Mouse (Mus musculus) small intestine, adult 2 months (tissue): ENCODE measurements around the gene Lmcd1. TPM values are rescaled to one million over a fixed set of nuclear protein-coding genes. Genes with fewer than 3 reads are reported as not detected.

Experiments used
- H3K27ac ChIP-seq: fragments of 200-500 bp; 2 replicates; pipeline ENCODE4 v1.5.1; 2012; ENCODE audit warnings: low read depth, low read length, control low read depth, inconsistent platforms; ENCODE audit not compliant: insufficient read depth
- H3K27me3 ChIP-seq: fragments of 200-500 bp; 2 replicates; pipeline ENCODE4 v1.6.1; 2012; ENCODE audit warnings: mild to moderate bottlenecking, moderate library complexity, low read length, inconsistent platforms; ENCODE audit not compliant: control insufficient read depth, insufficient read depth
- H3K36me3 ChIP-seq: fragments of 200-500 bp; 2 replicates; pipeline ENCODE4 v1.6.1; 2012; ENCODE audit warnings: mild to moderate bottlenecking, low read length, control low read depth, inconsistent platforms; ENCODE audit not compliant: control insufficient read depth, insufficient read depth
- H3K4me1 ChIP-seq: fragments of 200-500 bp; 2 replicates; pipeline ENCODE4 v1.6.1; 2012; ENCODE audit warnings: low read length, inconsistent platforms, mixed read lengths; ENCODE audit not compliant: control insufficient read depth, insufficient read depth, insufficient read length
- H3K4me3 ChIP-seq: fragments of 200-500 bp; 2 replicates; pipeline ENCODE4 v1.5.1; 2012; ENCODE audit warnings: low read depth, mild to moderate bottlenecking, control low read depth, inconsistent platforms, low read length, moderate library complexity
- CTCF ChIP-seq: fragments of 200-500 bp; IDR thresholded peaks from 2 replicates; pipeline ENCODE4 v1.5.1; 2012; ENCODE audit warnings: low read depth, mild to moderate bottlenecking, control low read depth, inconsistent platforms, low read length, moderate library complexity, mixed read lengths; ENCODE audit not compliant: insufficient replicate concordance, insufficient read length; ENCODE audit errors: extremely low read depth
- POLR2A ChIP-seq: fragments of 200-500 bp; IDR thresholded peaks from 2 replicates; pipeline ENCODE4 v1.6.1; 2012; ENCODE audit warnings: low read depth, mild to moderate bottlenecking, control low read depth, inconsistent platforms, low read length, moderate library complexity
- WGBS: fragments of 180-500 bp; shearing (Covaris S2); methylation state at CpG from one replicate; pipeline ENCODE4 v1.1.7; 2018; 5-methylcytosine and 5-hydroxymethylcytosine counted together
- polyA plus RNA-seq: library from polyadenylated mRNA; depleted of rRNA; stranded (reverse); fragments of >200 nt; gene quantifications from 2 replicates; pipeline ENCODE4 v1.2.3, GENCODE M21; 2012

The Lmcd1 gene
- polyA plus RNA-seq, 1 experiment = 5.8 TPM

DNA sequence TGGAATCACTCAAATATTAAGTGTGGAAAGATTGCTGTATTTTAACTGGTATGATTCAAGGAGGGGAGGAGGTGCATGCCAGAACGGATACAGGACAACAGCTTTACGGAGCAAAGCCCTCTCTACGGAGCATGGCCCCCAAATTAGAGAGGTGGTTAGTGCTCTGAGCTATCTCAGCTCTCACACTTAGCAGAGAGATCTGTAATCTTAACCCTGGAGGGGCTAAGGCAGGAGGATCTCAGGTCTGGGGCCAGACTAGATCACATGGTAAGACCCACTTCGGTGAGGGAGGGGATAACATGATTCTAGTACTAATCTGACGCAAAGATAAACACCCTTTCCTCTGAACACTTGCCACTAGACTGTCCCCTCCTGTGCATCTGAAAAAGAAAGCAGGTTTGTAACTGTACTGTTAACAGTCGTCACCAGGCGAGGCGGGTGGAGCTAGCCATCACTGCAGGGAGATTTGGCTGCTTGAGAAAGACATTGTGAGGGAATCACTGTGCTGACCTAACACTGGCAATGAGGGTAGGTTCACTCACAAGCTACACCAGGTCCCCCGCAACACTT lies 29.3 kb downstream of the Lmcd1 start:
- WGBS = 80% methylated on average over 9 of the region's 9 CpGs
- Histone ChIP-seq H3K27me3 (no peaks in the 10 kb centered on the region), H3K36me3 (no peaks in the 10 kb centered on the region), H3K4me3 (no peak overlapping the region), H3K27ac (no peak overlapping the region), H3K4me1 (peaks cover 17% of the 10 kb centered on the region; the same call in 1 of the 2 replicates)
- TF ChIP-seq POLR2A (no peak), CTCF (no peak)

DNA sequence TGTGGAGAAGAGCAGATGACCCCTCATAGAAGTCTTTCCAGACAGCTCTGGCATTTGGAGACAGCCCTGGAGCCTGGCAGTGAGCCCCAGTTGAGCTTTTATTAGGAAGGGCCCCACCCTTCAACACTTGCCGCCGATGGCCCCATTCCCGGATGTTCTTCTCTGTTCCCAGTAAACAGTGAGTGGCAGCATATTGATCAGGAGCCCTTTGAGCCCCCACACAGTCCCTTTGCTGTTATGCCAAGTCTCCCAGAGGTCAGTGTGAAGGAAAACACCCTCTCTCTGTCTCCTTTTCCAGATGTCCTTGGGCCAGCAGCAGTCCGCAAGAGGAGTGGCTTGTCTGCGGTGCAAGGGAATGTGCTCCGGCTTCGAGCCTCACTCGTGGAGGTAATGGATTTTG lies 31.2 kb downstream of the Lmcd1 start:
- 11% methylated on average over 8 of the region's 8 CpGs for WGBS
- 0 out of 2 replicates have a peak overlapping the region, but pooled peaks have one; percentile 12 for H3K27ac ChIP-seq
- H3K36me3 ChIP-seq = no peaks in the 10 kb centered on the region
- H3K4me3 ChIP-seq = 0 out of 2 replicates have a peak overlapping the region, but pooled peaks have one; percentile 7
- no peaks in the 10 kb centered on the region for H3K27me3 ChIP-seq
- peaks cover 17% of the 10 kb centered on the region; the same call in 1 of the 2 replicates for H3K4me1 ChIP-seq
- TF ChIP-seq CTCF = no peak
- TF ChIP-seq POLR2A = no peak

DNA sequence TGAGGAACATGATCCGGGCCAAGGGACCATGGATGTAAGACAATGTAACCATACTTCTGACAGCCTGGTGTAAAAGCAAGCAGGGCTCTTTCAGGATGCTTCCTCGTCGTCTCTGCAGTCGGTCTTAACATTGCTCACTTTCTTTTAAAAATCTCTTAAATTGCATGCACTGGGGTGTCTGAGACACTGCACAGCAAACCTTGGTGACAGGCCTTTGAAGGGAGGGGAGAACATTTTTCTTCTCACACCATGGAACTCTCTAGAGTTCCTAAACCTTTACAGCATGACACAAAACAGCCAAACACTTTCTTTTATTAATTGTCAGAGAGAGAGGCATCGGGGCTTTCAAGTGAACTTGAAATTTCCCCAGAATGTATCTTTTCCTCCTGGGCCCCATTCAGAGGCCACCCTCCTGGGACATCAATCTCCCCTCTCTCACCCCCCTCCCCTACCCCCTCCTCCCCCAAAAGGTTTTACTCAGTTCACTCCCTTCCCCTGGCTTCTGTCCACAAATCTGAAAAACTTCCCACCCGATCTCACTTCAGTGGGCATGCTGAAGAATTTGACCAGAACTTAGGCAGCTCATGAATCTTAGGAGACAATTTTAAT lies 35.9 kb downstream of the Lmcd1 start:
- WGBS = 82% methylated on average over 6 of the region's 6 CpGs

DNA sequence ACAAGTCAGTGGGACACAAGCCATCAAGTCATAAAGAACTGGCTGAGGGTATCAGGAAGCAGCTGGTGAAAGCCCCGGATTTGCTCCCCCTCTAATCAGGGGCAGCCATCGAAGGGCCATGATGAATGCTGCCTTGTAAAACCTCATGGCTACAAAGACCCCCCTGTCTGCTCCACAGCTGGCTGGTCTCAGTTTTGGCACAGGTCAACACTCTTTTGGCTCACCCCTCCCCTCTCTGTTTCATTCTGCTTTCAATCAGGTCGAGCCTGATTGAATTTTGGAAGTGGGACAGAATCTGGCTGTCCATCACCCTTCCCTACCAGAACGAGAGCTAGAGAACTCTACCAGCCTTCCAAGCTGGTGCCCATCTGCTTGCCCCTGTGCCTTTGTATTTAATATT lies 37.8 kb downstream of the Lmcd1 start:
- H3K4me1 ChIP-seq = no peaks in the 10 kb centered on the region
- TF ChIP-seq CTCF (no peak), POLR2A (no peak)
- no peak overlapping the region for H3K4me3 ChIP-seq
- 55% methylated on average over 4 of the region's 4 CpGs for WGBS
- no peaks in the 10 kb centered on the region for H3K27me3 ChIP-seq
- no peaks in the 10 kb centered on the region for H3K36me3 ChIP-seq
- no peak overlapping the region for H3K27ac ChIP-seq

More for the DNA sequence above, 35.9 kb downstream of the Lmcd1 start:
- TF ChIP-seq CTCF = no peak
- no peak for TF ChIP-seq POLR2A
- H3K36me3 ChIP-seq = no peaks in the 10 kb centered on the region
- H3K4me3 ChIP-seq = no peak overlapping the region
- H3K4me1 ChIP-seq = peaks cover 5% of the 10 kb centered on the region; the same call in 1 of the 2 replicates
- no peaks in the 10 kb centered on the region for H3K27me3 ChIP-seq
- no peak overlapping the region for H3K27ac ChIP-seq

DNA sequence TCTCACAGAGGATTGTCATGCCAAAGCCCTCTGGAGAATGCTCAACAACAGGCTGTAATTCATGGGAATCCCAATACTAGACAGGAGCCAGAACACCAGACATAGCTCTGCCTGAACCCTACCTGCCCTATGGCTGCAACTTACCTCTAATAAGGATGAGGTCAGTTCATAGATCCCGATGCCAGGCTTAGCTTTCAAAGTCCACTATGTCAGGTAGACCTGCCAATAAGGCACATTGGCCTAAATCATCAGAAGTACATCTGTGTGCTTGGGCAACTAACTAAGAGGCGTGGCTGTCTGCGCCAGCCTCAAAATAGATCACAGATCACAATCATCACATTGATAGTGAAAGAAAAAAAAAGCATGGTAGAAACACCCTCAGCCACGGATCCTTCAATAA lies 45.9 kb downstream of the Lmcd1 start:
- Histone ChIP-seq H3K27ac (no peak overlapping the region), H3K36me3 (peaks cover 3% of the 10 kb centered on the region), H3K27me3 (no peaks in the 10 kb centered on the region), H3K4me3 (no peak overlapping the region), H3K4me1 (0 out of 2 replicates have a peak, but pooled peaks cover 2% of the 10 kb centered on the region)
- TF ChIP-seq POLR2A = no peak
- no peak for TF ChIP-seq CTCF
- WGBS = 64% methylated on average over 4 of the region's 4 CpGs

DNA sequence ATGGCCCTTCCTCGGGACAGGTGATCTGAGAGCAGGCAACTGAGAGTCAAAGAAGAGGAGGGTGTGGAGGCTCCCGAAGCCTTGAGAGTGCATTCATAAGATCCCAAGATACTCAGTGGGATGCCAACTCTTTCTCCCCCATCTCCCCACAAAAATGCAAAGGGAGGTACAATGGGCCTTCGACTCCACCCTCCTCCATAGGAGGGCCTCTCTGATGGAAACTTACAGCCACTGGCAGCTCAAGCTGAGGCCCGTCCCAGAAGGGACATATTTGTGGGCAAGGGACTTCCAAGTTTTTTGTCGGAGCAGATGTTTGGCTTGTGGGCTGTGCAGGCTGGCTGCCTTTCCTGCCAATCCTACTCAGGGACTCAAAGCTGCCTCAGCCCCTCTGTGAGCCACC lies 47.1 kb downstream of the Lmcd1 start:
- no peak for TF ChIP-seq CTCF
- no peak for TF ChIP-seq POLR2A
- no peaks in the 10 kb centered on the region for H3K27me3 ChIP-seq

DNA sequence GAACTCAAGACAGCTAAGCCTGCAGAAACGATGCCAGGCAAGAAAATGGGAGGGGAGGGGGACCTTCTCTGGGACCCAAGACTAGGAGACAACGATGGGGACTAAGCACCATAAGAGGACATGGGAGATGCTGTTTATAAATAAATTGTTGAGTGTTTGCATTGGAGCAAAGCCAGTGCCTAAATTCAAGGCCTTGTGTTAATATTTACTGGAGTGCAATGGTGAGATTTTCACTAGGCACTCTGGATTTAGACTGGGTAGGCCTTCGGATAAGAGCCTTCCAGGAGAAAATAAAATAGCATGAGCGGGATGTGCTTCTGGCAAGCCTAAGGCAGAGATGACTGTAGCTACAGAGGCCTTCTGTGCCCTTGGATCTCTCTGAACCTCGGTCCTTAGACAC lies 49.4 kb downstream of the Lmcd1 start:
- 0 out of 2 replicates have a peak overlapping the region, but pooled peaks have one; percentile 27 for H3K27ac ChIP-seq
- no peaks in the 10 kb centered on the region for H3K27me3 ChIP-seq
- 77% methylated on average over 5 of the region's 5 CpGs for WGBS
- TF ChIP-seq CTCF = no peak
- no peak for TF ChIP-seq POLR2A
- H3K4me3 ChIP-seq = no peak overlapping the region
- 0 out of 2 replicates have a peak, but pooled peaks cover 2% of the 10 kb centered on the region for H3K4me1 ChIP-seq
- no peaks in the 10 kb centered on the region for H3K36me3 ChIP-seq

More for the DNA sequence above, 47.1 kb downstream of the Lmcd1 start:
- Histone ChIP-seq H3K4me3 (no peak overlapping the region), H3K36me3 (peaks cover 3% of the 10 kb centered on the region), H3K4me1 (0 out of 2 replicates have a peak, but pooled peaks cover 2% of the 10 kb centered on the region), H3K27ac (no peak overlapping the region)
- 76% methylated on average over 5 of the region's 5 CpGs for WGBS
